Mouse (Mus musculus): ENCODE results near the gene Pard3.

The Pard3 gene

DNA sequence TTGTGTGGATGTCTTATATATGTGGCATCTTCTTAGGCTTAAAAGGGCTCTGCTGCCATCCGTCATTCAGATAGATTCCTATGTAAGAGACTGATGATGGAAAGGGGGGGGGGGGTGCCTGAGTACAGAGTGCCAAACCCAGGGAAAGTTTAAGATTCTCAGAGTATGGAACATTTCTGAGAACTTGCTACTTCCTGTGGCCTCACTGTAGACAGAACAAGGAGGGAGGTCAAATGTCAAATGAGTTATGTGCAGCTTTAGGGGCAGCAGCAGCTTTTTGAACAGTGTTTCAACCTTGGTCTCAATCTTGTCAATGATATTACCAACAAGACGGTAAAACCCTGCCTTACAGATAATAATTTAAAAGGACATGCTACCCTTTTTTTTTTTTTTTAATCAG is 367.5 kb downstream of the Pard3 start:
- no peak for DNase-seq (ENCODE audit: low read depth, low spot score)

GRCm38 (mm10) chr8:127435975-127436374 is 372.3 kb downstream of the Pard3 start:
- DNase-seq (ENCODE audit: low read depth, low spot score) = no peak

GRCm38 (mm10) chr8:127437613-127438235 is 374.0 kb downstream of the Pard3 start:
- no peak for DNase-seq (ENCODE audit: low read depth, low spot score)

DNA sequence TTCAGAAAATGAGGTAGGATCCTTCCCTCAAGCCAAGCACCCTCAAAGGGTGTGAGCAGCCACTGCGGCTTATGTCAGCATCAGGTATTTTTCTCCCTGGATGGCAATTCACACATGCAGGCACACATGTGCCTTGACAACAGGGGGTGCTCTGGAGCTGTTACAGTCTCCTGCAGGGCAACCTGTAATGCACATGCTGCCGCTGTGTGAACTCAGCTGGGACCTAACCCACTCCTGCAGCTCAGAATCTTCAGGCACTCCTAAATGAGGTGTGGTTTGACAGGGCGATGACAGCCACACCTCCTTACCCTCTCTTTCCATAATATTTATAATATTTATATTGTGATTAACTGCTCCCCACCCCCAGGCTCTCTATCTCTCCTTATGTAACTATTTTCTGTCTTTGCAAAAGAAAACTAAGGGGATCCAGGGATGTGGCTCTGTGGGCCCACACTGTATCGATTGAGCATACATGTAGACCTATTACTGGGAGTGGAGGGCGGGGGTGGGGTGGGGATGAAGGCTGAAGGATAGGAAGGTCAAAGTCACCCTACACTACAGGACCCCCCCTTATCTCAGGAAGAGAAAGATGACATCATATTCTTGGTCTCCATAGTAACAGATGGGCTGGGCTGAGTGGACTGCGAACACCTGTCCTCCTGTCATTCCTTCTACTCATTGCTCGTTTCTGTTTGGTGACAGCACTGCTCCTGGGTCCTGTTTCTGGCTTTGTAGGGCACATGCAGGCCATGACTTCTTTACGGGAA is 375.1 kb downstream of the Pard3 start:
- DNase-seq (ENCODE audit: low read depth, low spot score) = peak; percentile 49

DNA sequence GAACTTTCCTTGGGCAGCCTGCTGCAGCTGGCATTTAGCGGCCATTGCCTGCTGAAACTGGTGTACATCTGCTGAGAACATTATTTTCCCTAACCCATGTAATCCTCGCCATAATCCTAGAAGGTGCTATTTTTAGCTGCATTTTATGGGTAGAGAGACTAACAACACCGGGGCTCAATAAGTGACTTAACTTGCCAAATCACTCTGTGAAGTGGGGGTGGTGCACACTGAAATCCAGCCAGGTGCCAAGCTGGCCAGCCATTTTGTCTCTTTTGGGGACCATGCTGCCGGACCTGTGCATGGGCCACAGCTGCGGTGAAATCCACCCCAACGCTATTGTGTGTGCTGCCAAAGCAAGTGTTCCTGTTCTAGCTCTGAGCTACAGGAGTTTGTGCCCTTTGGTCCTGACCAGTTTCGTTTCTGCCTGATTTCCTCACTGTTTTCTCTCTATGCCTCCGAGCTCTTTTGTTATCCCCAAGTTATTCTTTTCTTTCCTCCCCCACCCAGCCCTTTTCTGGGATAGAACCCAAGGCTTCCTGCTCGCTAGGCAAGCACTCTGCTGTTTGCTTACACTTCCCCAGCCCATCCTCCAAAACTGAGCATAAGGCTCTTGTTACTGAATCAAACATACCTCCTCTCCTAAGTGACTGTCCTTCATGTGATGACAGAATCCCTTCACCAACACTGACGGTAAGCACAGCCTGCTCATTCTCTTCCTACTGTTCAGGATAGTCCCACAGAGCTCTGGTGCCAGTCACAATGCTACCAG is 375.9 kb downstream of the Pard3 start:
- DNase-seq (ENCODE audit: low read depth, low spot score) = no peak

- DNase-seq (ENCODE audit: low read depth, low spot score) = no peak
These were observed 376.6 kb downstream of the Pard3 start for GRCm38 (mm10) chr8:127440161-127440833.

- no peak for DNase-seq (ENCODE audit: low read depth, low spot score)
These were observed 377.3 kb downstream of the Pard3 start for GRCm38 (mm10) chr8:127440834-127441485.

- DNase-seq (ENCODE audit: low read depth, low spot score) = no peak
These were observed 383.7 kb downstream of the Pard3 start for GRCm38 (mm10) chr8:127447401-127447800.

GRCm38 (mm10) chr8:127449066-127449840 is 385.6 kb downstream of the Pard3 start:
- peak; percentile 16 for DNase-seq (ENCODE audit: low read depth, low spot score)

DNA sequence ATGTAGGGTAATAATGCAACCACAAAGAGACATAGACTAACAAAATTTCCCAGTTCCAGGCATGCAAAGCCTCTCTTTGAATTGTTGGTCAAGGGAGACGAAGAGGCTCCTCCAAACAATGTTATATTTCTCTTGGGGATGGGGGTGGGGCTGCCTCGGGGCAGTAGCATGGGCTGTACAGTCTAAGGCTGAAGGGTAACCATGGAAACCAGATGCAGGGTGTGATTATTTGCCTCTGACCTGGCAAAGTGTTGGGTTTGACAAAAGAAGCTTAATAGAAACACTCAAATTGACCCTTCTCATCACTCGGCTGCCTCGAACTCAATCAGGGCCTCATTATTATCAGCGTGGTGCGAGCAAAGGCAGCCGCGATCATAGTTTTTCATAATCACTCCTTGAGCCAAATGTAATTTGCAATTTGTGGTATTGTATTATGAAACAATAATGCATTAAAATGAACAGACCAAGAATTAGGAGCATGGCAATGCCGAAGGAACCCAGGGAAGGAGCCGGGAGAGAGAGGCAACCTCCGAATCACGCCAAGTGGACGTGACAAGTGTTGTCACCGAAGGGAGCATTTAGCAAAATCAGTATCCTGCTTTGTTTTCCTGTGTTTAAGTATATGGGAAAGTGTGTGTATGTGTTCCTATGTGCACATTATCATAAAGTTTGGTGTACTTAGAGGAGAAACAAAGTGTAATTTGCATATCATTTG is 387.4 kb downstream of the Pard3 start:
- no peak for DNase-seq (ENCODE audit: low read depth, low spot score)

GRCm38 (mm10) chr8:127452364-127452763 is 388.7 kb downstream of the Pard3 start:
- no peak for DNase-seq (ENCODE audit: low read depth, low spot score)

- DNase-seq (ENCODE audit: low read depth, low spot score) = no peak
These were observed 394.2 kb downstream of the Pard3 start for GRCm38 (mm10) chr8:127457901-127458300.

DNA sequence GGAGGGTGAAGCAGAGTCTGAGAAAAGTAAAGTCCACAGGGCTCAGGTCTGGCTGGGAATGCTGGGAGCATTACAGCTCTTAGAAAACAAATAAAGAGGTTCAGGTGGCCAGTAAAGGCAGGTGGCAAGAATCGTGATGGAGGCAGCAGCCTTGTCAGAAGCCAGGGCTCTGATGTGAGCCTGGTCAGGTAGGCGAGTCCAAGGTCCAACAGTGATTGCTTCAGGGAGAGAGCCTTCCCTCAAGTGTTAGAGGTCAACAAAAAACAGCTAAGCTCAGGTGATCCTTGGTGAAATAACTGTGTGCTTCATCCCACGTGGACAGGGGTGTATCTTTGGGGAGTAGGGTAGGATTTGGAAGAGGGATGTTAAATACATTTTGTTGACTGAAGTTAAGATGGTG is 397.5 kb downstream of the Pard3 start:
- no peak for DNase-seq (ENCODE audit: low read depth, low spot score)

- DNase-seq (ENCODE audit: low read depth, low spot score) = no peak
These were observed 398.8 kb downstream of the Pard3 start for GRCm38 (mm10) chr8:127462378-127462935.

DNA sequence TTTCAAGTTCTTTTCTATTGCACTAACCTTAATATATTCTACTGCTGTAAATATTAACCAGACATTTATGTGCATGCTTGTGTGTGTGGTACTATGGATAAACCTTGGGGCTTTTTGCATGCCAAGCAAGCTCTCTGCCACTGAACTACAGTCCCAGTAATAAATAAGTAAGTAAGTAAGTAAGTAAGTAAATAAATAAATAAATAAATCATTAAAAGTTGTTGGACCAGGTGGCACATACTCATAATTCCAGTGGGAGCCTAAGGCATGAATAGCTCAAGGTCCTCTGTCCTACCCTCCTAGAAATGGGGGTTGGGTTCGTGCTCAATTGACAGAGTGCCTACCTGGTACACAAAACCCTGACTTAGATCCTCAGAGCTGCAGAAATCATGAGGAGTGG is 400.6 kb downstream of the Pard3 start:
- DNase-seq (ENCODE audit: low read depth, low spot score) = no peak

DNA sequence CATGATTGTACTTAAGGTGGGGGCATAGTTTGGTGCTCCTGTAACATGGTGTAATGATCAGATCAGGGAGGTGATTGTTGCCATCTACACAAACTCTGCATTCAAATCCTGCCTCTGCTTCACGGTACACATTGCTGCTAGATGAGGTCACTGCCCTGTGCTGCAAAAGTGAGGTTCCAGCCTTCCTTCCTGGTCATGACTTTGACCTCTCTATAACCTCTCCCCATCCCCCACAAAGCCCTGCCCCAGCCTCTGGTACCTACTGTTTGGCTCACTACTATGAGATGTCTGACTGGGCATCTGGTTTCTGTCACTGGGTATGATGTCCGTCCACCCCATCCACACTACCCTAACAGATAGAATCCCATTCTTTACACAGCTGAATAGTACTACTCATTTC is 408.5 kb downstream of the Pard3 start:
- DNase-seq (ENCODE audit: low read depth, low spot score) = peak; percentile 12

GRCm38 (mm10) chr8:127480003-127480402 is 416.3 kb downstream of the Pard3 start:
- no peak for DNase-seq (ENCODE audit: low read depth, low spot score)

DNA sequence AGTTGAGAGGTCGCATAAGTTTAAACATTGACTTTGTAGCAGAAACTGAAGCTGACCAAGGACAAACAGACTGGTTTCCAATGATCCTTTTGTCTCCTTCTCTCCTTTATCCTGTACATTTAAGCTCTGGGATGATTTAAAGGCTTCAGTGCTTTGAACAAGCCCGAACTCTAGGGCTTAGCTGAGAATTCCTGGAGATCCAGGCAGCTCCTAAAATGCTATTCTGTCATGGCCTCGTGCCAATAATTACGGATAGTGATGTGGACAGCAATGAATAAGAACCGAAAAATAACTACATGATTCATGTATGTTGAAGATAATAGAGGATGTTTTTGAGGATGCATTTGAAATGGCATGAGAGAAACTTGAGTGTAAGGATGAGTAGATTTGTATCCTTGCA is 421.9 kb downstream of the Pard3 start:
- no peak for DNase-seq (ENCODE audit: low read depth, low spot score)

DNA sequence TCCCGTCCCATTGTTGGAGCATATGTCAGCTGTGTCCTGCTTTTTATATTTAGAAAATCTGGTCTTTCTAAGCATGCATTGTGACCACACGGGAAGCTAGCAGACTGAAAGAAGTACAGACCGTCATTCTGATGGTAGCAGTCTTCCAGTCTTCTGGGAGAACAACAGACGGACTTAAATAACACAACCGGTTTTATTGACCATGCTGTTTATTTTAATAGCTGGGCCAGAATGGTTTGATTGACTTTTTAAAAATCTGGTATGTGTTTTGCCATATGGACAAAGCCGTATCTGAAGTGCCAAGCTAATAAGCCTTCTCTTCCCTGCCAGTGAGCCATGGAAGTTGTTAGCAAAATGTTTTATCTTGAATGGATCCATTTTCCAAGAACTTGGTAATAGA is 428.3 kb downstream of the Pard3 start:
- no peak for DNase-seq (ENCODE audit: low read depth, low spot score)
